Mouse (Mus musculus) liver, embryonic 11.5 days (tissue): ENCODE data around the gene Gdf1. TPM values are rescaled to one million over a fixed set of nuclear protein-coding genes. Genes with fewer than 3 reads are reported as not detected.

ENCODE experiments used
- ATAC-seq: fragments of 200-750 bp; cut with Nextera tagmentation; replicated peaks from 2 replicates; pipeline ENCODE4 v1.8.0; 2017; ENCODE audit warnings: moderate number of reproducible peaks, mild to moderate bottlenecking, moderate TSS enrichment, moderate library complexity; ENCODE audit not compliant: low FRiP score
- DNase-seq: peaks from one replicate; pipeline ENCODE4 v3.0.0-alpha.2; 2017; ENCODE audit warnings: low spot score
- H3K27ac ChIP-seq: fragments of 300-500 bp; sonication (generic); 2 replicates; pipeline ENCODE4 v1.5.1; 2014; ENCODE audit warnings: mild to moderate bottlenecking, low read depth, low read length, control low read depth
- H3K27me3 ChIP-seq: fragments of 300-500 bp; sonication (generic); replicated peaks from 2 replicates; pipeline ENCODE4 v1.6.1; 2014; ENCODE audit warnings: low read length, mixed read lengths; ENCODE audit not compliant: control insufficient read depth, insufficient read depth
- H3K36me3 ChIP-seq: fragments of 300-500 bp; sonication (generic); 2 replicates; pipeline ENCODE4 v1.6.1; 2014; ENCODE audit warnings: mild to moderate bottlenecking, low read length, moderate library complexity, mixed read lengths; ENCODE audit not compliant: control insufficient read depth, insufficient read depth
- H3K4me1 ChIP-seq: fragments of 300-500 bp; sonication (generic); replicated peaks from 2 replicates; pipeline ENCODE4 v1.6.1; 2014; ENCODE audit warnings: low read length, mixed read lengths; ENCODE audit not compliant: control insufficient read depth, insufficient read depth
- H3K4me2 ChIP-seq: fragments of 300-500 bp; sonication (generic); 2 replicates; pipeline ENCODE4 v1.6.1; 2014; ENCODE audit warnings: mild to moderate bottlenecking, control low read depth, moderate library complexity
- H3K4me3 ChIP-seq: fragments of 300-500 bp; sonication (generic); 2 replicates; pipeline ENCODE4 v1.5.1; 2014; ENCODE audit warnings: low read depth, low read length, control low read depth
- H3K9ac ChIP-seq: fragments of 300-500 bp; sonication (generic); 2 replicates; pipeline ENCODE4 v1.6.1; 2014; ENCODE audit warnings: low read depth, low read length, control low read depth
- H3K9me3 ChIP-seq: fragments of 300-500 bp; sonication (generic); 2 replicates; pipeline ENCODE4 v1.6.1; 2016; ENCODE audit warnings: low read length, inconsistent platforms, mixed read lengths; ENCODE audit not compliant: control insufficient read depth
- WGBS: fragments of 180-500 bp; shearing (Covaris S2); extraction: QIAGEN DNeasy Blood & Tissue Kit; methylation state at CpG from one replicate; pipeline ENCODE4 v1.1.7; 2014; 5-methylcytosine and 5-hydroxymethylcytosine counted together
- polyA plus RNA-seq: library from polyadenylated mRNA; unstranded; fragments of >200 nt; fragmentation: Nextera tagmentation; extraction: Ambion mirVana; gene quantifications from 2 replicates; pipeline ENCODE4 v1.2.1, GENCODE M21; 2014

Gdf1 gene
- polyA plus RNA-seq, 1 experiment from 2014 or later, result 2.6 TPM

DNA sequence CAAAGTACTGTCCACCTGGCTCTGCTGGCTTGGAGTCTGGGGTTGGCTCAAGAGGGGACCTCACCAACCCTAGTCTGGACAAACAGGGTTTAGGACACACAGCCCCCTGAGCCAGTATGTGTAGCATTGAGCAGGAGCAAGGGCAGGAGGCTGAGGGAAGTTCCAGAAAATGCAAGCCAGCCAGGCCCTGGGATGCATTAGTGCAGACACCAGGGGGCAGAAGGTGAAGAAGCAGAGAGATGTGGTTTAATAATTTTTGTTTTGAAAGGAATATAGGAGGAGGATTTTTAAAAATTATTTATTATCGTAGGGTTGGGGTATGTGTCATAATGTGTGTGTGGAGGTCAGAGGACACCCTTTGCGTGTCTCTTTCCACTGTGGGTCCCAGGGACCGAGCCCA is 5.9 kb upstream of the Gdf1 start:
- no peaks in the 10 kb centered on the region for H3K27me3 ChIP-seq
- WGBS, result 88% methylated on average over 3 of the region's 3 CpGs
- no peak overlapping the region for H3K4me3 ChIP-seq
- no peak for ATAC-seq
- H3K4me1 ChIP-seq, result peaks cover 8% of the 10 kb centered on the region
- no peaks in the 10 kb centered on the region; the same call in 1 of the 2 replicates for H3K9me3 ChIP-seq
- no peak for DNase-seq
- H3K9ac ChIP-seq, result no peak overlapping the region
- H3K36me3 ChIP-seq, result no peaks in the 10 kb centered on the region; the same call in 1 of the 2 replicates
- H3K4me2 ChIP-seq, result no peak overlapping the region
- H3K27ac ChIP-seq, result no peak overlapping the region

GRCm38 (mm10) chr8:70327512-70327911 is 2.1 kb upstream of the Gdf1 start:
- 74% methylated on average over 6 of the region's 6 CpGs for WGBS
- peaks cover 34% of the 10 kb centered on the region for H3K4me1 ChIP-seq
- H3K27me3 ChIP-seq, result no peaks in the 10 kb centered on the region; the same call in 1 of the 2 replicates
- H3K9ac ChIP-seq, result no peak overlapping the region
- DNase-seq (no peak), ATAC-seq (peak; percentile 39)
- peaks cover 16% of the 10 kb centered on the region for H3K36me3 ChIP-seq
- no peaks in the 10 kb centered on the region; the same call in 1 of the 2 replicates for H3K9me3 ChIP-seq
- H3K27ac ChIP-seq, result peak overlapping the region; percentile 86
- no peak overlapping the region for H3K4me2 ChIP-seq
- no peak overlapping the region for H3K4me3 ChIP-seq

- 16% methylated on average over 45 of the region's 45 CpGs for WGBS
- peak overlapping the region; percentile 53 for H3K4me2 ChIP-seq
- ATAC-seq, result 0 out of 2 replicates have a peak, but pooled peaks have one; percentile 6
- peaks cover 34% of the 10 kb centered on the region for H3K4me1 ChIP-seq
- DNase-seq, result peak; percentile 70
- H3K9ac ChIP-seq, result peak overlapping the region; percentile 34; the same call in 1 of the 2 replicates
- no peak overlapping the region; the same call in 1 of the 2 replicates for H3K27ac ChIP-seq
- no peaks in the 10 kb centered on the region; the same call in 1 of the 2 replicates for H3K9me3 ChIP-seq
- H3K4me3 ChIP-seq, result peak overlapping the region; percentile 26
- H3K36me3 ChIP-seq, result peaks cover 41% of the 10 kb centered on the region
- no peaks in the 10 kb centered on the region; the same call in 1 of the 2 replicates for H3K27me3 ChIP-seq
Observed at GRCm38 (mm10) chr8:70329835-70330740, 471 bp downstream of the Gdf1 start.

GRCm38 (mm10) chr8:70330741-70331364 is 1.2 kb downstream of the Gdf1 start:
- Histone ChIP-seq H3K4me3 (peak overlapping the region; percentile 26), H3K27me3 (no peaks in the 10 kb centered on the region; the same call in 1 of the 2 replicates), H3K36me3 (peaks cover 49% of the 10 kb centered on the region), H3K4me2 (peak overlapping the region; percentile 53), H3K4me1 (peaks cover 34% of the 10 kb centered on the region), H3K9ac (no peak overlapping the region), H3K9me3 (no peaks in the 10 kb centered on the region; the same call in 1 of the 2 replicates), H3K27ac (no peak overlapping the region; the same call in 1 of the 2 replicates)
- 45% methylated on average over 53 of the region's 53 CpGs for WGBS
- peak; percentile 74 for DNase-seq
- peak; percentile 61 for ATAC-seq

GRCm38 (mm10) chr8:70331526-70331925 is 1.9 kb downstream of the Gdf1 start:
- Histone ChIP-seq H3K9me3 (no peaks in the 10 kb centered on the region; the same call in 1 of the 2 replicates), H3K9ac (no peak overlapping the region), H3K4me3 (no peak overlapping the region), H3K36me3 (peaks cover 51% of the 10 kb centered on the region), H3K4me1 (peaks cover 34% of the 10 kb centered on the region), H3K4me2 (no peak overlapping the region), H3K27me3 (no peaks in the 10 kb centered on the region; the same call in 1 of the 2 replicates), H3K27ac (no peak overlapping the region)
- ATAC-seq, result no peak
- WGBS, result 80% methylated on average over 19 of the region's 19 CpGs
- no peak for DNase-seq

GRCm38 (mm10) chr8:70332070-70332877 is 2.7 kb downstream of the Gdf1 start:
- H3K9ac ChIP-seq, result no peak overlapping the region
- no peak overlapping the region for H3K4me2 ChIP-seq
- peak; percentile 72 for DNase-seq
- no peak overlapping the region for H3K27ac ChIP-seq
- no peak overlapping the region for H3K4me3 ChIP-seq
- ATAC-seq, result peak; percentile 57
- H3K27me3 ChIP-seq, result no peaks in the 10 kb centered on the region; the same call in 1 of the 2 replicates
- no peaks in the 10 kb centered on the region; the same call in 1 of the 2 replicates for H3K9me3 ChIP-seq
- WGBS, result 45% methylated on average over 41 of the region's 41 CpGs
- H3K4me1 ChIP-seq, result peaks cover 34% of the 10 kb centered on the region
- peaks cover 59% of the 10 kb centered on the region for H3K36me3 ChIP-seq

- Histone ChIP-seq H3K9ac (no peak overlapping the region), H3K4me3 (no peak overlapping the region), H3K27me3 (no peaks in the 10 kb centered on the region; the same call in 1 of the 2 replicates), H3K9me3 (no peaks in the 10 kb centered on the region), H3K4me1 (peaks cover 33% of the 10 kb centered on the region), H3K4me2 (no peak overlapping the region), H3K36me3 (peaks cover 64% of the 10 kb centered on the region), H3K27ac (no peak overlapping the region)
- WGBS, result 94% methylated on average over 6 of the region's 6 CpGs
- DNase-seq (no peak), ATAC-seq (no peak)
Observed at GRCm38 (mm10) chr8:70332878-70333202, 3.2 kb downstream of the Gdf1 start.

DNA sequence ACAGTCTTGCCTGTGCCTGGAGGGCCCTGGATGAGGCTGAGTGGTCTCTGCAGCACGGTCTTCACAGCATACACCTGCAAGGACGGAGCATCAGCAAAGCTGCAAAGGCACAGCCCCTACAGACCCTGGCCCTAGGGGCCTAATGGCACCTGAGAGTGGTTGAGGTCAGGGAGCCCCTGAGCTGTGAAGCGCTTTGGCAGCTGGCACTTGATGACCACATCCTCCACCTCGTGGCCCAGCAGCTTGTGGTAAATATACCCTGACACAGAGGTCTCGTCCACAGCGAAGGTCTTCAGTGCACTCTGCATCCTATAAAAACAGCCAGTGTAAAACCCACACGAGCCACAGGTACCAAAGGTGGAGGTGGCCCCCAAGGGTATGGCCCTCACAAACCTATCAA is 9.3 kb downstream of the Gdf1 start:
- no peak overlapping the region for H3K4me3 ChIP-seq
- no peak overlapping the region for H3K9ac ChIP-seq
- no peak overlapping the region for H3K27ac ChIP-seq
- no peak for ATAC-seq
- no peaks in the 10 kb centered on the region; the same call in 1 of the 2 replicates for H3K4me1 ChIP-seq
- WGBS, result 91% methylated on average over 7 of the region's 7 CpGs
- no peak for DNase-seq
- H3K27me3 ChIP-seq, result no peaks in the 10 kb centered on the region
- H3K9me3 ChIP-seq, result no peaks in the 10 kb centered on the region
- peaks cover 89% of the 10 kb centered on the region for H3K36me3 ChIP-seq
- no peak overlapping the region for H3K4me2 ChIP-seq
